Mouse (Mus musculus) CH12.LX (cell line): ENCODE results near the gene Fam162b. TPM values are rescaled to one million over a fixed set of nuclear protein-coding genes. Genes with fewer than 3 reads are reported as not detected.

ENCODE experiments used
- DNase-seq: peaks from one replicate; pipeline ENCODE4 v3.0.0-alpha.2; 2013; ENCODE audit errors: extremely low read depth
- H3K27ac ChIP-seq: 2 replicates; pipeline ENCODE4 v1.5.1; 2012; ENCODE audit warnings: low read depth, mild to moderate bottlenecking, control low read depth, moderate library complexity; ENCODE audit not compliant: insufficient read depth
- H3K27me3 ChIP-seq: replicated peaks from 2 replicates; pipeline ENCODE3; 2012; ENCODE audit warnings: inconsistent platforms
- H3K36me3 ChIP-seq, 2 experiments: replicated peaks in 1 of 2; 2 replicates each; pipeline versions ENCODE3 to v1.6.1; 2012; ENCODE audit warnings: inconsistent platforms in 1 of 2, low read length in 1 of 2, mild to moderate bottlenecking in 1 of 2, mixed read lengths in 1 of 2, moderate library complexity in 1 of 2; ENCODE audit not compliant: control insufficient read depth in 1 of 2, insufficient read depth in 1 of 2
- H3K4me1 ChIP-seq, 2 experiments: 2 replicates each; pipeline ENCODE4 v1.6.1; 2012; ENCODE audit warnings: inconsistent platforms in 1 of 2, moderate library complexity in 1 of 2; ENCODE audit not compliant: insufficient read depth in 2 of 2, control insufficient read depth in 1 of 2
- H3K4me2 ChIP-seq: 2 replicates; pipeline ENCODE4 v1.6.1; 2012; ENCODE audit warnings: low read depth, mild to moderate bottlenecking, control low read depth; ENCODE audit not compliant: poor library complexity, insufficient read depth, severe bottlenecking
- H3K4me3 ChIP-seq, 3 experiments: fragments of 150-350 bp in 1 of 3; sonication (generic) in 1 of 3; replicated peaks in 1 of 3; 2 replicates each; pipeline versions ENCODE3 to v1.5.1; 2011 to 2012; ENCODE audit warnings: low read depth in 2 of 3, low read length in 2 of 3, mild to moderate bottlenecking in 2 of 3, moderate library complexity in 2 of 3, control low read depth in 1 of 3, improper control_type of control experiment in 1 of 3, inconsistent platforms in 1 of 3, mixed read lengths in 1 of 3; ENCODE audit not compliant: poor library complexity in 1 of 3
- H3K79me2 ChIP-seq: replicated peaks from 2 replicates; pipeline ENCODE4 v1.6.1; 2012; ENCODE audit warnings: mild to moderate bottlenecking, moderate library complexity; ENCODE audit not compliant: control insufficient read depth, poor library complexity, insufficient read depth, severe bottlenecking; ENCODE audit errors: extremely low read depth
- H3K9ac ChIP-seq: 2 replicates; pipeline ENCODE4 v1.6.1; 2012; ENCODE audit warnings: low read depth, mild to moderate bottlenecking, control low read depth, moderate library complexity; ENCODE audit not compliant: insufficient read depth
- H3K9me3 ChIP-seq: replicated peaks from 2 replicates; pipeline ENCODE3; 2012; ENCODE audit warnings: low read length, inconsistent platforms, mixed read lengths
- BHLHE40 ChIP-seq: IDR thresholded peaks from 2 replicates; pipeline ENCODE4 v1.6.1; 2011; ENCODE audit warnings: mild to moderate bottlenecking, low read depth, low read length, improper control_type of control experiment
- ELF1 ChIP-seq: IDR thresholded peaks from 2 replicates; pipeline ENCODE4 v1.6.1; 2014; ENCODE audit warnings: low read depth, mild to moderate bottlenecking, inconsistent platforms, low read length, improper control_type of control experiment
- IRF4 ChIP-seq: IDR thresholded peaks from 2 replicates; pipeline ENCODE4 v1.6.1; 2014; ENCODE audit warnings: low read depth, mild to moderate bottlenecking, inconsistent platforms, low read length, improper control_type of control experiment
- JUN ChIP-seq: IDR thresholded peaks from 2 replicates; pipeline ENCODE4 v1.6.1; 2011; ENCODE audit warnings: low read depth, mild to moderate bottlenecking, low read length, improper control_type of control experiment, moderate library complexity; ENCODE audit not compliant: insufficient read depth
- JUND ChIP-seq: conservative IDR thresholded peaks from 2 replicates; pipeline ENCODE4 v1.6.1; 2011; ENCODE audit warnings: low read depth, low read length, improper control_type of control experiment
- MEF2A ChIP-seq: IDR thresholded peaks from 2 replicates; pipeline ENCODE4 v1.6.1; 2014; ENCODE audit warnings: low read depth, mild to moderate bottlenecking, inconsistent platforms, low read length, improper control_type of control experiment, borderline replicate concordance
- MXI1 ChIP-seq: IDR thresholded peaks from 2 replicates; pipeline ENCODE4 v1.6.1; 2011; ENCODE audit warnings: mild to moderate bottlenecking, low read depth, low read length, improper control_type of control experiment
- MYC ChIP-seq: IDR thresholded peaks from 2 replicates; pipeline ENCODE4 v1.6.1; 2011; ENCODE audit warnings: low read depth, mild to moderate bottlenecking, improper control_type of control experiment, low read length
- NELFE ChIP-seq: IDR thresholded peaks from 2 replicates; pipeline ENCODE4 v1.6.1; 2011; ENCODE audit warnings: low read depth, low read length, improper control_type of control experiment
- PAX5 ChIP-seq: IDR thresholded peaks from 2 replicates; pipeline ENCODE4 v1.6.1; 2012; ENCODE audit warnings: low read length, inconsistent platforms, mixed read lengths
- POLR2A ChIP-seq: IDR thresholded peaks from 2 replicates; pipeline ENCODE4 v1.6.1; 2011; ENCODE audit warnings: low read depth, mild to moderate bottlenecking, improper control_type of control experiment, low read length
- POLR2AphosphoS2 ChIP-seq: IDR thresholded peaks from 2 replicates; pipeline ENCODE4 v1.6.1; 2011; ENCODE audit warnings: low read depth, low read length, improper control_type of control experiment
- RAD21 ChIP-seq: IDR thresholded peaks from 2 replicates; pipeline ENCODE4 v1.6.1; 2011; ENCODE audit warnings: low read depth, mild to moderate bottlenecking, low read length, improper control_type of control experiment, moderate library complexity
- RCOR1 ChIP-seq: conservative IDR thresholded peaks from 2 replicates; pipeline ENCODE4 v1.6.1; 2012; ENCODE audit warnings: low read depth, mild to moderate bottlenecking, inconsistent platforms, low read length, improper control_type of control experiment
- SIN3A ChIP-seq: IDR thresholded peaks from 2 replicates; pipeline ENCODE4 v1.6.1; 2012; ENCODE audit warnings: low read length, improper control_type of control experiment, inconsistent platforms
- SMC3 ChIP-seq: IDR thresholded peaks from 2 replicates; pipeline ENCODE4 v1.6.1; 2011; ENCODE audit warnings: low read depth, low read length, improper control_type of control experiment
- TBP ChIP-seq: conservative IDR thresholded peaks from 2 replicates; pipeline ENCODE4 v1.6.1; 2011; ENCODE audit warnings: low read depth, low read length, improper control_type of control experiment
- UBTF ChIP-seq: IDR thresholded peaks from 2 replicates; pipeline ENCODE4 v1.6.1; 2012; ENCODE audit warnings: low read depth, mild to moderate bottlenecking, inconsistent platforms, low read length, improper control_type of control experiment, moderate library complexity
- ZMIZ1 ChIP-seq: IDR thresholded peaks from 2 replicates; pipeline ENCODE4 v1.6.1; 2012; ENCODE audit warnings: low read depth, mild to moderate bottlenecking, inconsistent platforms, low read length, improper control_type of control experiment
- dilution Hi-C: fragments of 300-500 bp; cut with MboI; formaldehyde crosslinking; loops from 2 replicates; pipeline ENCODE4 v1.14.3; 2020; ENCODE audit warnings: low sequenced_read_pairs; ENCODE audit not compliant: extremely low pct_unique_long_range_greater_than_20kb, extremely low pct_ligation_motif_present
- in situ Hi-C: fragments of 300-500 bp; cut with MboI; formaldehyde crosslinking; loops from 3 replicates; pipeline ENCODE4 v1.14.3; 2019; ENCODE audit warnings: low sequenced_read_pairs, low pct_ligation_motif_present, low pct_unique_long_range_greater_than_20kb, mixed read lengths
- polyA plus RNA-seq: library from polyadenylated mRNA; unstranded; fragments of >175 nt; gene quantifications from 2 replicates; pipeline ENCODE4 v1.2.1, GENCODE M21; 2012; ENCODE audit warnings: low read depth; ENCODE audit not compliant: insufficient read length
- total RNA-seq, 2 experiments: library from RNA; depleted of rRNA; stranded (reverse); fragments of 300-350 nt in 1 of 2; fragments of >200 nt in 1 of 2; gene quantifications; 2 replicates each; pipeline ENCODE4 v1.2.3; 2012 to 2014

Gene Fam162b
- total RNA-seq (2012; rRNA removed) (0.29 TPM in 1 of 2 replicates, not detected in the other), total RNA-seq (2014; rRNA removed) (not detected in 2 replicates), polyA plus RNA-seq (0.52 and 0.86 TPM in 2 replicates)

DNA sequence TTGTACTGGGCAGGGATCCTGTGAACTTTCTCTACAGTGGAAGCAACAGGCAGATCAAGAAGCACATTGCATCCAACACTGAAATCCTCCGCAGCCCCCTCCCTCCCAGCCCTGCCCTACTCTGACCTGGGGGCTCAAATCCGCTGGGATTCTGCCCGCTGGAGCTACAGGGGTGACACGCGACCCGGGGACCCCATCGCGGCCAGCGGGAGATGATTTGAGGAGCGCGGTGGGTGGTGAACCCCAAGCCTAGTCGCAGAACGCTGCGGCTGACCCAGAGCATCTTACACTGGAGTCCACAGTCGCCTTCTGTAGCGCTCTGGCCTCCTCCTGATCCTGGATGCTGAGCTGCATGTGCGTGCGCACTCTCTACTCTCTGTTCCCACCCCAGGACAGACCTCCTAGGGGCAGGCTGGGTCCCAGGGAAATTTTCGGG is at the start of gene Fam162b:
TSS of gene Fam162b (minus strand) at position 379 of the 436 bp plus-strand sequence.
- no peak for TF ChIP-seq UBTF
- no peak for TF ChIP-seq POLR2A
- TF ChIP-seq SIN3A, result no peak
- TF ChIP-seq NELFE, result no peak
- peak within 1 kb of the TSS; percentile 24; the same call in 1 of the 2 replicates for H3K9ac ChIP-seq
- no peaks in the 10 kb centered on the region for H3K36me3 ChIP-seq
- in situ Hi-C loops (no loop called here), dilution Hi-C loops (no loop called here)
- H3K79me2 ChIP-seq, result no peaks in the 10 kb centered on the region
- H3K4me2 ChIP-seq, result peak within 1 kb of the TSS; percentile 74
- H3K4me1 ChIP-seq, result peaks cover 3 to 21% of the 10 kb centered on the region in 2 experiments
- H3K4me3 ChIP-seq, result no peak within 1 kb of the TSS
- no peaks in the 10 kb centered on the region for H3K27me3 ChIP-seq
- no peak within 1 kb of the TSS for H3K27ac ChIP-seq
- peaks cover 5% of the 10 kb centered on the region for H3K9me3 ChIP-seq
- DNase-seq, result no peak

DNA sequence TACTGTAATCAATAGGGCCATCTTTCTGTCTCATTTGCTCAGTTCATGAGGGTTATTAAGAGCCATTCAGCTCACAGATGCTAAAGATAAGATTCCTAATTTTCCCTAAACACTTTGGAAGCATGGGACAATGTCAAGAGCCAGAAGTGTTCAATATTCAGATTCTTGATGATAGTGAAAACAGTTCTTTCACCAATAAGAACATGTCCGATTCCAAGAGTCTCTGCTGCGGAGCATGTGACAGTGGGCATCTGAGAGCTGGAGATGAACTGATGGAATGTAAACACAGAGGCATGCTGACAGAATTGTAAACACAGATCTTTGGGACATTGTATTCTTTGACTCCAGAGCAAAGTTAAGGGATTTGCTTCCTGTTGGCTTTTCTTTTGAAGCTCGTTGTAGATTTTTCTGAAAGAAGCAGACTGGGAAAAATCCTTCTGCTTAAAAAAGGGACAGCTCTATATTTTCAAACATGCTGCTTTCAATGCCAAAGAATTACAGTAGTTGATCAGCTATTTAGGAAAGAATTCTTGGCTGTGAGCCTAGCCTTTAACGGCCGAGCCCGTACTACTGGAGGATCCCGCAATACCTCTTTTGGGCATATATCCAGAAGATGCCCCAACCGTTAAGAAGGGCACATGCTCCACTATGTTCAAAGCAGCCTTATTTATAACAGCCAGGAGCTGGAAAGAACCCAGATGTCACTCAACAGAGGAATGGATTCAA is 41.3 kb upstream of the Fam162b start, which contains the start of gene Gprc6a:
TSS of gene Gprc6a (minus strand) at position 51 of the 726 bp plus-strand sequence.
- dilution Hi-C loops, result no loop called here
- in situ Hi-C loops, result no loop called here
- H3K27me3 ChIP-seq, result no peaks in the 10 kb centered on the region
- DNase-seq, result no peak
- no peak for TF ChIP-seq MXI1
- no peak for TF ChIP-seq POLR2AphosphoS2
- no peak for TF ChIP-seq POLR2A
- TF ChIP-seq RAD21, result no peak
- no peak for TF ChIP-seq PAX5
- TF ChIP-seq TBP, result no peak
- TF ChIP-seq MYC, result no peak
- no peak for TF ChIP-seq ZMIZ1
- TF ChIP-seq JUN, result no peak
- TF ChIP-seq IRF4, result no peak
- TF ChIP-seq RCOR1, result no peak
- TF ChIP-seq BHLHE40, result no peak
- no peak for TF ChIP-seq SMC3
- TF ChIP-seq JUND, result no peak
- no peak for TF ChIP-seq ELF1
- no peak for TF ChIP-seq MEF2A
- no peaks in the 10 kb centered on the region for H3K36me3 ChIP-seq
- H3K79me2 ChIP-seq, result no peaks in the 10 kb centered on the region
- no peak within 1 kb of the TSS for H3K4me2 ChIP-seq
- no peak within 1 kb of the TSS for H3K4me3 ChIP-seq
- no peaks in the 10 kb centered on the region for H3K9me3 ChIP-seq
- no peaks in the 10 kb centered on the region for H3K4me1 ChIP-seq
- H3K9ac ChIP-seq, result no peak within 1 kb of the TSS
- H3K27ac ChIP-seq, result no peak within 1 kb of the TSS
